Mouse (Mus musculus): ENCODE data around the gene Car11. TPM values are rescaled to one million over a fixed set of nuclear protein-coding genes. Genes with fewer than 3 reads are reported as not detected.

Gene Car11
- polyA plus RNA-seq, 1 experiment from 2014 or later = 1.2 TPM

DNA sequence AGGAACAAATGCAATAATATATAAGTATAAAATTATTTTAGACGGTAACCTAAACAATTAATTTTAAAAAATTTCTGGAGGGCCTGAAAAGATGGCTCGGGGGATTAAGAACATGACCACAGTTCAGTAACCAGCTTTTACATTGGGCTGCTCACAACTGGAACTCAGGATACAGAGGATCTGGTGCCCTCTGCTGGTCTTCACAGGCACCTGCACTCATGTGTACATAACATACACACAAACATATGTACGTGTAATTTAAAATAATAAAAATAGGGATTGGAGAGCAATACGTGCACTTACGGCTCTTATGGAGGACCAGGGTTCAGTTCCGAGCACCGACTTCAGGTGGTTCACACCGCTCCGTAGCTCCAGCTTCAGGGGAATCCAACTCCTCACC, 30.7 kb upstream of the Car11 start:
- DNase-seq (ENCODE audit: low spot score) (no peak), ATAC-seq (replicated peaks; ENCODE audit: low FRiP score) (no peak)
- Histone ChIP-seq H3K36me3 (ENCODE audit: control insufficient read depth, insufficient read depth, low read length) (no peaks in the 10 kb centered on the region), H3K4me2 (no peak overlapping the region), H3K9me3 (ENCODE audit: control insufficient read depth, low read length) (no peaks in the 10 kb centered on the region), H3K27ac (ENCODE audit: low read depth, low read length) (no peak overlapping the region), H3K4me3 (ENCODE audit: low read depth, low read length) (no peak overlapping the region), H3K9ac (ENCODE audit: low read depth, low read length) (no peak overlapping the region), H3K4me1 (replicated peaks; ENCODE audit: control insufficient read depth, insufficient read depth, low read length) (peaks cover 2% of the 10 kb centered on the region; the same call in 1 of the 2 replicates), H3K27me3 (replicated peaks; ENCODE audit: control insufficient read depth, insufficient read depth, low read length) (no peaks in the 10 kb centered on the region)
- 91% methylated on average over 9 of the region's 9 CpGs for WGBS

DNA sequence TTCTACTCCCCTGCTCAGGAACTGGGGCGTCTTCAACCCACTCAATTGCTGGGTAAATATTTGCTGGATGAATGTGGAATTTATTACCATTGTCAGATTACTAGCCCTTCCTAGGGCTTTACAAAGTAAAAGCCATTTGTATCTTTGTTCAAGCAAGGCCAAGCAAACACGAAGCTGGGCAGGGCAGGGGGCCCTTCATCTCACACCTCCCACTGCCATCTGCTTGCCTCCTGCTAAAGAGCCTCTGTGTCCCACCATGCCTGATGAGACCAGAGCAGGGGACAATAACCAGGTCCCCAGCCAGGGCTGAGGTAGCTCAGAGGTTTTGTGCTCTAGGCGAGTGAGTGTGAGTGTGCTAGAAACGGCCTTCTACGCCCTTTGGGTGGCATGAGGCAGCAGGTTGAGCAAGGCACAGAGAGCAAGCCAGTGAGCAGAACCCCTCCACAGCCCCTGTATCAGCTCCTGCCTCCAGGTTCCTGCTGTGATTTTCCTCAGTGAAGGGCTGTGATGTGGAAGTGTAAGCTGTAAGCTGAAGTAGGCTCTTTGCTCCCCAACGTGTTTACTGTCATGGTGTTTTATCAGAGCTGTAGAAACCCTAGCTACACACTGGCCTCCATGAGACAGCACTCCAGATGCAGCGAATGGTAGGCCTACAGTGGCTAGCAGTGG, 21.9 kb upstream of the Car11 start:
- H3K4me2 ChIP-seq = no peak overlapping the region
- H3K9ac ChIP-seq (ENCODE audit: low read depth, low read length) = no peak overlapping the region
- H3K4me3 ChIP-seq (ENCODE audit: low read depth, low read length) = no peak overlapping the region
- ATAC-seq (replicated peaks; ENCODE audit: low FRiP score) (no peak), DNase-seq (ENCODE audit: low spot score) (no peak)
- H3K4me1 ChIP-seq (replicated peaks; ENCODE audit: control insufficient read depth, insufficient read depth, low read length) = peaks cover 7% of the 10 kb centered on the region; the same call in 1 of the 2 replicates
- 73% methylated on average over 7 of the region's 7 CpGs for WGBS
- H3K27me3 ChIP-seq (replicated peaks; ENCODE audit: control insufficient read depth, insufficient read depth, low read length) = no peaks in the 10 kb centered on the region
- H3K9me3 ChIP-seq (ENCODE audit: control insufficient read depth, low read length) = no peaks in the 10 kb centered on the region
- no peak overlapping the region for H3K27ac ChIP-seq (ENCODE audit: low read depth, low read length)
- no peaks in the 10 kb centered on the region for H3K36me3 ChIP-seq (ENCODE audit: control insufficient read depth, insufficient read depth, low read length)

DNA sequence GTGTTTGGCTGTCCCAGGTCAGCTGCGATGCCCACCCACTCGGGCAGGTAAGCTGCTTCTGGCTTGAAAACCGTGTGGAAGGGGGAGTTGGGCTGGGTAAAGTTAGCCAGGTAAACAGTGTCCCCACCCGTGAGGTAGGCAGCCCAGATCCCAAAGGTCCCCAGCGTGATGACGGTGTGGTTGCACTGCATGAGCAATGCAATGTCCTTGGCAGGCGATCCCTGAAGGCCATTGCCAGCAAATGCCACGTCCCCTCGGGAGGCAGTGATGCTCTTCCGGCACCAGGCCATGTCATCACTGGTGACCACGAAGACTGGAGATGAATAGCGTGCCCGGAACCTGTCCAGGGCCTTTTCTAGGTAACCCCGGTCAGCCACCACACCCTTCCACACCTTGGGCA, 21.1 kb upstream of the Car11 start:
- Histone ChIP-seq H3K27ac (ENCODE audit: low read depth, low read length) (no peak overlapping the region), H3K9me3 (ENCODE audit: control insufficient read depth, low read length) (no peaks in the 10 kb centered on the region), H3K4me2 (no peak overlapping the region), H3K4me3 (ENCODE audit: low read depth, low read length) (no peak overlapping the region), H3K36me3 (ENCODE audit: control insufficient read depth, insufficient read depth, low read length) (no peaks in the 10 kb centered on the region), H3K9ac (ENCODE audit: low read depth, low read length) (no peak overlapping the region), H3K27me3 (replicated peaks; ENCODE audit: control insufficient read depth, insufficient read depth, low read length) (no peaks in the 10 kb centered on the region), H3K4me1 (replicated peaks; ENCODE audit: control insufficient read depth, insufficient read depth, low read length) (peaks cover 7% of the 10 kb centered on the region; the same call in 1 of the 2 replicates)
- WGBS = 83% methylated on average over 14 of the region's 14 CpGs
- ATAC-seq (replicated peaks; ENCODE audit: low FRiP score) (no peak), DNase-seq (ENCODE audit: low spot score) (no peak)

DNA sequence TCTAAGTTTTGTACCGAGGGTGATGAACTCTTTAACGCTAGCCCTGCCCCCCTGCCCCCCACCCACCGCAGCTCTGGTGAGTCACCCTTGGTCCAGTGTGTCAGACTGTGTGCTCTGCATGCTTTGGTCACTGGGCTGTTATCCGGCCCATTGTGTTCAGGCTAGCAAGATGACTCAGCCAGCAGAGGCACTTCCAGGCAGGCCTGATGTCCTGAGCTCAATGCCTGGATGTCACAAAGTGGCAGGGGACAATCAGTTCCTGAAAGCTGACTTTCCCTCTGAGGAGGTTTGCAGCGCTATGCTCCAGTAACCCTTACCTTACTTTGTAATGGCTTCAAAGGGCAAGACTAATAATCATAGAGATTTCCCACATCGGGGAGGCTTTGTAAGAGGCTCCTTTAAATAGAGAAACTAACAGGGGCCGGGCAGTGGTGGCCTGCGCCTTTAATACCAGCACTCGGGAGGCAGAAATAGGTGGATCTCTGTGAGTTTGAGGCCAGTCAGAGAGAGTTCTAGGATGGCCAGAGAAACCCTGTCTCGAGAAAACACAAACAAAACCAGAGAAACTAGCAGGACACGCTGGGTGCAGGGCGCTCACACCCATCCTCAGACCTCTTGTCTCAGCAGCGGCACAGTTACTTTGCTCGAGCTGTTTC, 19.5 kb upstream of the Car11 start:
- peaks cover 7% of the 10 kb centered on the region; the same call in 1 of the 2 replicates for H3K4me1 ChIP-seq (replicated peaks; ENCODE audit: control insufficient read depth, insufficient read depth, low read length)
- no peaks in the 10 kb centered on the region for H3K27me3 ChIP-seq (replicated peaks; ENCODE audit: control insufficient read depth, insufficient read depth, low read length)
- H3K9ac ChIP-seq (ENCODE audit: low read depth, low read length) = no peak overlapping the region
- WGBS = 72% methylated on average over 14 of the region's 14 CpGs
- H3K9me3 ChIP-seq (ENCODE audit: control insufficient read depth, low read length) = no peaks in the 10 kb centered on the region
- H3K4me3 ChIP-seq (ENCODE audit: low read depth, low read length) = no peak overlapping the region
- no peaks in the 10 kb centered on the region for H3K36me3 ChIP-seq (ENCODE audit: control insufficient read depth, insufficient read depth, low read length)
- ATAC-seq (replicated peaks; ENCODE audit: low FRiP score) (no peak), DNase-seq (ENCODE audit: low spot score) (no peak)
- no peak overlapping the region for H3K4me2 ChIP-seq
- no peak overlapping the region for H3K27ac ChIP-seq (ENCODE audit: low read depth, low read length)

DNA sequence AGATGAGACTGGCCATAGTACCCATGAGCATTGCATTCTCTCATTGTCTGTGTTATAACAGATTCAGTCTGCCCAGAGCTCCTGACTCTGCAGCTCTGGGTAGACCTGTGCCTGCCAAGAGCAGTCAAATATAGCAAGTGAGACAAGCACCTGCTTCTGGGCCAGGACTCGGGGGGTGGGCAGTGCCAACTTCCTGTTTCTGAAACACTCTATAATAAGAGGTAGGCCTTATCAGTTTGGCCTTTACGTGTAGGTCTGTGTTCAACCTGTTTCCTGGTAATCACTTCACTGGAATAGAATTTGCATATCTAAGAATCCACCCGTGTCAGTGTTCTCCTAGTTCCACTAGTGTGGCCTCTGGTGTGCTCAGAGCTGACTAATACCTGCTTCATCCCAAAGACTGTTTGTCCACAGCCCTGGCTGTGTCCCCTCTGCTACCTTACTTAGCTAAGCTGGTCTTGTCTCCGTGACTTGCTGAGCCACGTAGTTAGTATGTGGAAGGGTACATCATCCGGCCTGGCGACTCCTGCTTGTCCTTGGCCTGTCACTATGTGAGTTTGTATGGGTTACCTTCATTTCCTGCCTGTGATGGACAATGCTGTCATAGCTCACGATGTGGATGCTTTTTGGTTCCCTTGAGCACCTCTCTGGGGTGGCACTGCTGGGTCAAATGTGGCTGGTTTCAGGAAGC, 18.5 kb upstream of the Car11 start:
- no peak overlapping the region for H3K9ac ChIP-seq (ENCODE audit: low read depth, low read length)
- H3K4me3 ChIP-seq (ENCODE audit: low read depth, low read length) = no peak overlapping the region
- no peaks in the 10 kb centered on the region for H3K9me3 ChIP-seq (ENCODE audit: control insufficient read depth, low read length)
- no peak overlapping the region for H3K27ac ChIP-seq (ENCODE audit: low read depth, low read length)
- H3K27me3 ChIP-seq (replicated peaks; ENCODE audit: control insufficient read depth, insufficient read depth, low read length) = no peaks in the 10 kb centered on the region
- no peak overlapping the region for H3K4me2 ChIP-seq
- ATAC-seq (replicated peaks; ENCODE audit: low FRiP score) (no peak), DNase-seq (ENCODE audit: low spot score) (no peak)
- WGBS = 63% methylated on average over 8 of the region's 8 CpGs
- peaks cover 7% of the 10 kb centered on the region; the same call in 1 of the 2 replicates for H3K4me1 ChIP-seq (replicated peaks; ENCODE audit: control insufficient read depth, insufficient read depth, low read length)
- H3K36me3 ChIP-seq (ENCODE audit: control insufficient read depth, insufficient read depth, low read length) = no peaks in the 10 kb centered on the region

DNA sequence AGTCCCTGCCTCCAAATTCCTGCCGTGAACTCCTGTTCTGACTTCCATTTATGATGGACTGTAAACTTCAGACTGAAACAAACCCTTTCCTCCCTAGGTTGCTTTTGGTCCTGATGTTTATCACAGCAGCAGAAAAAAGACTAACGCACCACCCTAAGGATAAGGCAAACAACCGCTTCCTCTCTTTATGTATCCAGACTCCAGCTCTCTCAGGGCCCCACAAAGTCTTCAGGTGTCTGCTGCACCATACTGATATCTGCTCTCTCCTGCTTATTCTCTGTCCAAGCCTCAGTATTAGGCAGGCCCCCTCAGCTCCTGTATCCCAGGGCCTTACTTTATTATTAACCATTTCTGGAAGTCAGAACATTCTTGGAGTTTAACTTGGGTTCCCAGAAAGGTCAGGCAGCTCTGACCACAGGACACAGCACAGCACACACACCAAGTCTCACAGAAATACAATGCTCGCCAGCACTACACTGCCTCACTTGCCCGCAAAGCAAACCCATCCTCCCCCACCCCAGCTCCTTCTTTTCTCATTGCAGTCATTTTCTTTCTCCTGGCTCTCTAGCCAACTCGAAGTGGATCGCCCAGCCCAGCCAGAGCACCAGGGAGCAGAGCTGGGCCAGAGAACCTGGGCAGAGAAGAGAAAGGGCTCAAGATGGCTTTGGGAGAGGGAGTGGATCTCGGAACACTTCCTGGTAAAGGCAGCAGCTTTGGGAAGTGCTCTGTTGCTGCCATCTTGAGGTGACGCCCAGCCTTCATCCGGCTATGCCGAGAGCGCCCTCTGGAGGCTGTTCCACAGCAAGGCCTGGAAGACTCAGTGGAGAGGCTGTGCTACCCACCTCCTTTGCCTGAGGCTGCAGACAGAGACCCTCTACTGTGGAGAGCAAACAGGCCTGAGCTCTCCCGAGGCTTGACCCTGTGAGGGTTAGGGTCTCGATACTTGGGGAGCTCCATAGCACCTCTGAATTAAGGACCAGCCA, 17.2 kb upstream of the Car11 start:
- peak; percentile 81 for DNase-seq (ENCODE audit: low spot score)
- Histone ChIP-seq H3K27me3 (replicated peaks; ENCODE audit: control insufficient read depth, insufficient read depth, low read length) (no peaks in the 10 kb centered on the region), H3K9me3 (ENCODE audit: control insufficient read depth, low read length) (no peaks in the 10 kb centered on the region), H3K27ac (ENCODE audit: low read depth, low read length) (no peak overlapping the region), H3K4me1 (replicated peaks; ENCODE audit: control insufficient read depth, insufficient read depth, low read length) (peaks cover 7% of the 10 kb centered on the region; the same call in 1 of the 2 replicates), H3K36me3 (ENCODE audit: control insufficient read depth, insufficient read depth, low read length) (no peaks in the 10 kb centered on the region), H3K9ac (ENCODE audit: low read depth, low read length) (peak overlapping the region; percentile 44), H3K4me2 (peak overlapping the region; percentile 52), H3K4me3 (ENCODE audit: low read depth, low read length) (no peak overlapping the region)
- 25% methylated on average over 14 of the region's 14 CpGs for WGBS
- ATAC-seq (replicated peaks; ENCODE audit: low FRiP score) = peak; percentile 61

DNA sequence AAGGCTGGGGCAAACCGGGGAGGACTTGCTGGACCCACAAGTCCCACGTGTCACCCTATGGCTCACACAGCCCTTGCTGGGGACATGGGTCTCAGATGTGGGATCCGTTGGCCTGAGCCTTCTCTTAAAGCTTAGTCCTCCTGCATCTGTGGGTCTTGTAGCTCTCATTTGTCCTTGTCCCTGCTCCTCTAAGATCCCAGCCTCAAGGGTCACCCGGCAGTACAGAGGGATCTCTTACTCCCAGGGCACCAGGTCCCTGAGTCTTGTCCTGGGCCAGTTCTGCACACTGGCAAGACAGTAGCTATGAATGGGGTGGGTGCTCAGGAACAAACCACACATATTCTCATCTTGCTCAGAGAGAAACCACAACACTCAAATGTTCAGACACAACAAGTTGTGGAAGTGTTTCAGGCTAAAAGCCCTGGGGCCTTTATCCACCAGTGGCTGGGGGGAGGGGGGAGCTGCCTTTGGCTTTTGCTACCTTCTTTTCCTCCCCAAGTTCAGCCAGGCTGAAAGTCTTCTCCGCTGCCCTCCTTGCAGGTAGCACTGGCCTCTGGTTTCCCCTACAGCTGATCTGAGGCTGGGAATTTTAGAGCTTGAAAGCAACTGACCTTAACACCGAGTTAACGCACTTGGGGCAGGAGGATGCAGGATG, 16.1 kb upstream of the Car11 start, which contains the start of gene Ntn5:
Ntn5 (plus strand) TSS at position 627 of the 655 bp plus-strand sequence.
- Histone ChIP-seq H3K9me3 (ENCODE audit: control insufficient read depth, low read length) (no peaks in the 10 kb centered on the region), H3K36me3 (ENCODE audit: control insufficient read depth, insufficient read depth, low read length) (no peaks in the 10 kb centered on the region), H3K27me3 (replicated peaks; ENCODE audit: control insufficient read depth, insufficient read depth, low read length) (no peaks in the 10 kb centered on the region), H3K27ac (ENCODE audit: low read depth, low read length) (no peak within 1 kb of the TSS), H3K4me3 (ENCODE audit: low read depth, low read length) (no peak within 1 kb of the TSS), H3K9ac (ENCODE audit: low read depth, low read length) (no peak within 1 kb of the TSS), H3K4me2 (no peak within 1 kb of the TSS), H3K4me1 (replicated peaks; ENCODE audit: control insufficient read depth, insufficient read depth, low read length) (peaks cover 7% of the 10 kb centered on the region; the same call in 1 of the 2 replicates)
- DNase-seq (ENCODE audit: low spot score) (no peak), ATAC-seq (replicated peaks; ENCODE audit: low FRiP score) (no peak)
- 77% methylated on average over 7 of the region's 7 CpGs for WGBS

DNA sequence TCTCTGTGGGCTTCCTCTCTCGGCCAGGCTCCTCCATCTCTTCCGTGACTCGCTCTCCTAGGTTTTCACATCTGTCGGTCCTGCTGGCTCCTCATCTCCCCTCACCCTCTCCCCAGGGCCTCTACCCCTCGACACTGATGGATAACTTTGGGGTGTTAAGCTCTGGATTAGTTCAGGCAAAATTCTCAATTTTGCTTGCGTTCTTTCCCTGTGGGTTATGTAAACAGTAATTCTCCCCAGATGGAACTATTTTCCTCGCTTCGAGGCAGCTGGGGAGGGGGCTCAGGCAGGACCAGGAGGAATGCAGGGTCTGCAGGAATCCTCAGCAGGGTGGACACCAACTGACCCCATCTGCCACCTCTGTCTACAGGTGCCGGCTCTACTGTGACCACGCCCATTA, 13.8 kb upstream of the Car11 start:
- H3K36me3 ChIP-seq (ENCODE audit: control insufficient read depth, insufficient read depth, low read length) = no peaks in the 10 kb centered on the region
- DNase-seq (ENCODE audit: low spot score) (no peak), ATAC-seq (replicated peaks; ENCODE audit: low FRiP score) (no peak)
- no peak overlapping the region for H3K9ac ChIP-seq (ENCODE audit: low read depth, low read length)
- no peak overlapping the region for H3K4me2 ChIP-seq
- 51% methylated on average over 10 of the region's 10 CpGs for WGBS
- no peaks in the 10 kb centered on the region for H3K9me3 ChIP-seq (ENCODE audit: control insufficient read depth, low read length)
- H3K27ac ChIP-seq (ENCODE audit: low read depth, low read length) = no peak overlapping the region
- H3K4me1 ChIP-seq (replicated peaks; ENCODE audit: control insufficient read depth, insufficient read depth, low read length) = peaks cover 6% of the 10 kb centered on the region
- H3K4me3 ChIP-seq (ENCODE audit: low read depth, low read length) = no peak overlapping the region
- H3K27me3 ChIP-seq (replicated peaks; ENCODE audit: control insufficient read depth, insufficient read depth, low read length) = no peaks in the 10 kb centered on the region

All from liver, embryonic 11.5 days (tissue).